Mouse (Mus musculus) limb, embryonic 13.5 days (tissue): Measurements from ENCODE around the gene Apoc4. TPM values are rescaled to one million over a fixed set of nuclear protein-coding genes. Genes with fewer than 3 reads are reported as not detected.

Source experiments
- ATAC-seq: fragments of 200-750 bp; cut with Nextera tagmentation; 2 replicates; pipeline ENCODE4 v1.8.0; 2017; ENCODE audit warnings: low read depth, moderate number of reproducible peaks, moderate TSS enrichment; ENCODE audit not compliant: low FRiP score
- H3K27ac ChIP-seq: fragments of 300-500 bp; sonication (generic); 2 replicates; pipeline ENCODE4 v1.5.1; 2015; ENCODE audit warnings: inconsistent platforms, mild to moderate bottlenecking, moderate library complexity
- H3K27me3 ChIP-seq: fragments of 300-500 bp; sonication (generic); 2 replicates; pipeline ENCODE4 v1.6.1; 2015; ENCODE audit warnings: mild to moderate bottlenecking, inconsistent platforms
- H3K36me3 ChIP-seq: fragments of 300-500 bp; sonication (generic); 2 replicates; pipeline ENCODE4 v1.6.1; 2015; ENCODE audit warnings: inconsistent platforms, mild to moderate bottlenecking, moderate library complexity
- H3K4me1 ChIP-seq: fragments of 300-500 bp; sonication (generic); 2 replicates; pipeline ENCODE4 v1.6.1; 2015; ENCODE audit warnings: inconsistent platforms
- H3K4me2 ChIP-seq: fragments of 300-500 bp; sonication (generic); replicated peaks from 2 replicates; pipeline ENCODE4 v1.6.1; 2015; ENCODE audit warnings: inconsistent platforms, mild to moderate bottlenecking, moderate library complexity
- H3K4me3 ChIP-seq: fragments of 300-500 bp; sonication (generic); 2 replicates; pipeline ENCODE4 v1.5.1; 2015; ENCODE audit warnings: moderate library complexity, mild to moderate bottlenecking, inconsistent platforms
- H3K9ac ChIP-seq: fragments of 300-500 bp; sonication (generic); 2 replicates; pipeline ENCODE4 v1.6.1; 2015; ENCODE audit warnings: mild to moderate bottlenecking, inconsistent platforms
- H3K9me3 ChIP-seq: fragments of 300-500 bp; sonication (generic); 2 replicates; pipeline ENCODE4 v1.6.1; 2016; ENCODE audit warnings: inconsistent platforms
- WGBS: fragments of 180-500 bp; shearing (Covaris S2); methylation state at CpG from one replicate; pipeline ENCODE4 v1.1.7; 2015; 5-methylcytosine and 5-hydroxymethylcytosine counted together
- polyA plus RNA-seq: library from polyadenylated mRNA; unstranded; fragments of >200 nt; fragmentation: Nextera tagmentation; extraction: Ambion mirVana; gene quantifications from 2 replicates; pipeline ENCODE4 v1.2.1, GENCODE M21; 2015

The Apoc4 gene
- polyA plus RNA-seq, 1 experiment from 2014 or later = not detected

DNA sequence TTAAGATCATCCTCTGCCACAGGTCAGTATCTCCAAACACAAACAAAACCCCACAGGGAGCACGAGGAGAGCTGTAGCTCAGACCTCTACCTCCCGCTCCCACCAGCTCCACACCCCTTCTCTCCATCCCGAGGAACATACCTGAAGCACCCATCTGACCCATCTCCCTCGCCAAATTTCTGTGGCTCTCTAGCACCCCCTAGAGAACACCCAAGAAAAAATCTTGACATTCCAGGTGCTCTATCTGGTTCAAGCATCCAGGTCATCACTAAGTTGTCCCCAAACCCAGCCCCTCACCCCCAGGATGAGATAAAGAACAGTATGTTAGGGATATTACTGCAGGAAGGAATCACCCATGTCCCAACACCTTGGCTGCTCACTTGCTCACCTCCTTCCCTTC lies 31.9 kb upstream of the Apoc4 start:
- Histone ChIP-seq H3K27ac (no peak overlapping the region), H3K4me2 (no peak overlapping the region), H3K36me3 (peaks cover 68% of the 10 kb centered on the region), H3K9me3 (no peaks in the 10 kb centered on the region), H3K27me3 (no peaks in the 10 kb centered on the region), H3K9ac (no peak overlapping the region), H3K4me1 (peaks cover 22% of the 10 kb centered on the region), H3K4me3 (no peak overlapping the region; the same call in 1 of the 2 replicates)
- no peak for ATAC-seq
- 64% methylated on average over 4 of the region's 4 CpGs for WGBS

DNA sequence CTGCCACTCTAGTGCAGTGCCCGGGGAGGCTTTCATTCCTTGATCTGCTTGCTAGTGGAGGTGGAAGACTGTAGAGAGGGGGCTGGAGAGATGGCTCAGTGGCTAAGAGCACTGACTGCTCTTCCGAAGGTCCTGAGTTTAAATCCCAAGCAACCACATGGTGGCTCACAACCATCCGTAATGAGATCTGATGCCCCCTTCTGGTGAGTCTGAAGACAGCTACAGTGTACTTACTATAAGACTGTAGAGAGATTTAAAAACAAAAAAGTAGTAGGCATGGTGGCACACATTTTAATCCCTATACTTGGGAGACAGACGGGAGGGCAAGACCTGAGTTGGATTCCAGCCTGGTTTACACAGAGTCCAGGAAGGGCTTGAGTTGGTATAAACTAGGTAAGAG lies 31.1 kb upstream of the Apoc4 start:
- Histone ChIP-seq H3K36me3 (peaks cover 70% of the 10 kb centered on the region), H3K27ac (no peak overlapping the region), H3K4me2 (no peak overlapping the region), H3K27me3 (no peaks in the 10 kb centered on the region), H3K4me3 (no peak overlapping the region), H3K9ac (no peak overlapping the region), H3K4me1 (peaks cover 22% of the 10 kb centered on the region), H3K9me3 (no peaks in the 10 kb centered on the region)
- no peak for ATAC-seq
- WGBS = 71% methylated on average over 4 of the region's 4 CpGs

DNA sequence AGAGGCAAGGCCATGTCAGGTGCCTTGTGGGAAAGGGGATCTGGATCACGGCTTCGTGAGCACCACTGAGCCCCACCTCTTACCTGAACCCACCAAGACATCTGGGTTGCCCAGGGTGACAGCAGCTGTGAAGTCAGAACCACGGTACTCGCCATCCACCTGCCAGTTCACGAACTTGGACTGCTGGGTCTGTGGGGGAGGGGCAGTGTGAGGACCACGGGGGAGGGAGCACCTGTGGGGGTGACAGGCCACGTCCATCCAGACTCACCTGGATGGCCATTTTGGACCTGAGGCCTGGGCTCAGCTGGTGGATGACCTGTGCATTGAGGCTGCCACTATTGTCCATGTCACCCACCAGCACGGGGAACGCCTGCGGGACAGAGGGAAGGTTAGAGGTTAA lies 29.4 kb upstream of the Apoc4 start:
- H3K9ac ChIP-seq = no peak overlapping the region
- no peak overlapping the region for H3K27ac ChIP-seq
- H3K4me3 ChIP-seq = no peak overlapping the region
- no peaks in the 10 kb centered on the region for H3K27me3 ChIP-seq
- ATAC-seq = no peak
- H3K36me3 ChIP-seq = peaks cover 73% of the 10 kb centered on the region
- H3K4me2 ChIP-seq = no peak overlapping the region
- H3K4me1 ChIP-seq = peaks cover 15% of the 10 kb centered on the region
- no peaks in the 10 kb centered on the region for H3K9me3 ChIP-seq
- WGBS = 95% methylated on average over 10 of the region's 10 CpGs

DNA sequence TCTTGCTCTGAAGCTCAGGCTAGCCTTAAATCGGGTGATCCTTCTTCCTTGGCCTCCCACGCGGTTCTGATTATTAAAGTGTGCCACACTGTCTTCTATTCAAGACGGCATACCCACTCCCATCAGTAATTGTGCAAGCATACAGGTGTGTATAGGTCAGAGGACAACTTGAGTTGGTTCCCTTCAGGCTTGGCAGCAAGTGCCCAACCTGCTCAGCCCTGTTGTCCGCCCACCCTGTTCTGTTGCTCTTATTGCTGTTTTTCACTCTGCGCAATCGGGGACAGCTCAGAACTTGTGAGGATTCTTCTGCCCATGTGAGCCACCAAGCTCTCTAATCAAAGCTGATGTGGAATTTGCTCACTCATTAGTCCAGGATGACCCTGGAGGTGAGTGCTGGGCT lies 24.0 kb upstream of the Apoc4 start:
- 93% methylated on average over 7 of the region's 7 CpGs for WGBS
- H3K36me3 ChIP-seq = peaks cover 77% of the 10 kb centered on the region

DNA sequence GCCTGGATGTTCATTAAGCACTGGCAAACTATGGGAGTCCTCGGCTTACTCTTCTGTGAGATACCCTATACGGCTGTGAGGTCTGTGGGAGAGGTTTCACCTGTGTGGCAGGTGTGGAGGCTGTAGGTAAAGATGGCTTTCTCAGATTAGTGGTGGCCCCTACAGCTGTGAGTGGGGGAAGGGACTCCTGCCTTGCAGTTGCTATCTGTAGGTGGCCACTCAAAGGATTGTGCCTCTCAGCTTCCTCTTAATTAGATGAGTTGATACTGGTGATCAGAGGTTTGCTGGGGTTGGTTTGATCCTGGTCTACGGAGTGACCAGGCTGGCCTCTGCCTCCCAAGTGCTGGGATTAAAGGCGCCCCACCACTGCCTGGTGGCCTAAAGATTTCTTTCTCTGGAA lies 23.2 kb upstream of the Apoc4 start:
- Histone ChIP-seq H3K4me1 (peaks cover 2% of the 10 kb centered on the region), H3K4me2 (no peak overlapping the region), H3K4me3 (no peak overlapping the region), H3K27me3 (no peaks in the 10 kb centered on the region), H3K36me3 (peaks cover 69% of the 10 kb centered on the region), H3K27ac (no peak overlapping the region), H3K9me3 (no peaks in the 10 kb centered on the region), H3K9ac (no peak overlapping the region)
- 87% methylated on average over 4 of the region's 4 CpGs for WGBS
- ATAC-seq = no peak

More for the DNA sequence above, 24.0 kb upstream of the Apoc4 start:
- Histone ChIP-seq H3K27me3 (no peaks in the 10 kb centered on the region), H3K9ac (no peak overlapping the region), H3K4me3 (no peak overlapping the region), H3K9me3 (no peaks in the 10 kb centered on the region), H3K4me2 (no peak overlapping the region), H3K27ac (no peak overlapping the region), H3K4me1 (no peaks in the 10 kb centered on the region)
- no peak for ATAC-seq

DNA sequence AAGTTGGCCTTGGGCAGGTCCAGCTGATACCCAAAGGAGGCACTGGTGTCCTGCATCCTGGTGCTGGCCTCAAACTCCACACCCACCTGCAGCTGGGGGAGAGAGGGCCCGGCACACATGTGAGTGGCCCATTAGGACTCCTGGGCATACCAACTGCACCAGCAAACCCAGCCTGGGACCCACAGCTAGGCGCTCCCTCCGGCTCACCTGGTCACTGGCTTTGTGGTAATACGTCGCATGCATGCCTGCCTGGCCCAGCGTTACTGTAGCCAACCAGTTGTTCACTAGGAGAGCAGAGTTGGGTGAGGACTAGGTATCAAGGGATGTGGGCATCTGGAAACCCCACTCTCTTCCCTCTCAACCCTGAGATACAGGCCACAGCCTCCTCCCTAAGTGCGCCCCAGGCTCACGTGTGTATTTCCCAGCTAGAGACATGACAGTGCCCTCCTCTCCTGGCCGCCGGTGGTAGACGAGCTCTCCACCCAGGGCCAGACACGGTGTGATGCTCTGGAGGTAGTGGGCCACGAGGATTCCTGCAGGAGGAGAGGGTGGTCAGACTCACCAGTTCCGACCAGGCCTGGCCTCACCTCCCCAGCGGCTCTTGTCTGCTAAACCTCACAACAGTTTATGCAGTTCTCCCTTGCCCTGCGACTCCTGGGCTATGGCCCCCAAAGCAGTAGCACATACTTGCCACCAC lies 21.7 kb upstream of the Apoc4 start:
- WGBS = 87% methylated on average over 16 of the region's 16 CpGs
- Histone ChIP-seq H3K4me2 (no peak overlapping the region), H3K4me1 (peaks cover 17% of the 10 kb centered on the region), H3K9ac (0 out of 2 replicates have a peak overlapping the region, but pooled peaks have one; percentile 19), H3K27me3 (no peaks in the 10 kb centered on the region), H3K36me3 (peaks cover 57% of the 10 kb centered on the region), H3K27ac (no peak overlapping the region), H3K4me3 (no peak overlapping the region), H3K9me3 (no peaks in the 10 kb centered on the region)
- ATAC-seq = no peak

DNA sequence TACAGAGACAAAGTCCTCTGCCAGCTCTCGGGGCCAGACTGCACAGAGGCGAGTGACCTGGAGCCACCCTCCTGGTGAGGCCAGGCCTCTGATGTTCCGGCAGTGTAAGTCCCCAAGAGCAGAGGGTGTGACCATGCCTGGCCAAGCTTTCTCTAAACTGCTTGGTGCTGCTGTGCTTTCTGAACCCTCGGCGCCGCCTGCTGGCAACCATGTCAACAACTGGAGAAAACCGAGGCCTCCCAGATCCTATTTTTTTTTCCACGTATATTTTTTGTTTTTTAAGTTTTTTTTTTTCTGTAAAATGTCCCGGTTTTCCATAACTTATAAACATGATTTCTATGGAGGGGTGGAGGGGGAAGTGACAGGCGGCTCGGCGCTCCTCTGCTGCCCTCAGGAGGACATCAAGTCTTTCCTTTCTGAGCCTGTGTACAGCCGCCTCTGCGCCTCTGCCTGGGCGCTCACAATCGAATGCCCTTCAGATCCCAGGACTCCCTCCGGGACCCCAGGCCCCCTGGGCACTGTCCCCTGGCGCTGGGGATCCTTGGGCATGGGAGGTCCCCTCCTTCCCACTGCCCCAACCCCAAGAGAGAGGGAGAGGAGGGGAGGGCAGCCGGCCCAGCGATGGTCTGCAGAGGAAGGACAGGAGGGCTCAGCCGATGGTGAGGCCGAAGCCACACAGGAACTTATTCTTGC lies 19.9 kb upstream of the Apoc4 start:
- Histone ChIP-seq H3K9me3 (no peaks in the 10 kb centered on the region), H3K27ac (no peak overlapping the region), H3K4me3 (no peak overlapping the region), H3K9ac (no peak overlapping the region), H3K4me2 (0 out of 2 replicates have a peak overlapping the region, but pooled peaks have one; percentile 7), H3K27me3 (peaks cover 6% of the 10 kb centered on the region; the same call in 1 of the 2 replicates), H3K36me3 (peaks cover 49% of the 10 kb centered on the region), H3K4me1 (peaks cover 18% of the 10 kb centered on the region)
- no peak for ATAC-seq
- WGBS = 35% methylated on average over 22 of the region's 22 CpGs

DNA sequence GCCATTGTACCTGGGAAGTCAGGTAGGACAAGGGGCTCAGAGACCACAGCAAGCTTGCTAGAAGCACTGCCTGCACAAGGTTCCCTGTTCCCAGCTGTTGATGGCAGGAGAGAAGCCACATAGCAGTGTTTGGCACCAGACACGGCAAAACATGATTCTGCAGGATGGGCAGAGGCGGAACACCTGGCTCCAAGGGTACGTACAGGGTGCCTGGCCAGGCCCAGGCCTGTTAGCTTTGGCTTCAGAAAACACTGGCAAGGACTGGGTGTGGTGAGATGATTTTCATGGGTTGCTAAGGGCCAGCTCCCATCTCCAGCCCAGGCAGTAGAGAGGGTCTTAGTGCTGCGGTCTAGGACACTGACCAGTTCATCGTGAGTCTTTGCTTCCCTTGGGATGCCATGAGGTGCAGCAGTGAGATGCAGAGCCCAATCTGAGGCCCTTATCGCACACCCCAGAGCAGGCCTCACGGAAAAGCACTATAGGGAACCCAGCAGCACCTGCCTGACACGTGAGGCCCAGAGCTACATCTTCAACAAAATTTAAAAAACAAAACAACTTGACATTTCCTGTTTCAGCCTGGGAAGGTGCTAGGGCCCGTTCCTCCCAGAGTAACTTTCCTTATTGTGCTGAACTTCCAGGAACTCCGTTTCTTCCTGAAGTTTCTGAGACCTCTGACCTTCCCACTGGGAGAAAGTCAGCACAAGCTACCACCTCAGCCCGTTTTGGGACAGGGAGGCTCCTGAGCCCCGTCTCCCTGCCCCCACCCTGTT lies 19.2 kb upstream of the Apoc4 start:
- Histone ChIP-seq H3K9ac (no peak overlapping the region), H3K9me3 (no peaks in the 10 kb centered on the region), H3K4me3 (no peak overlapping the region), H3K36me3 (peaks cover 51% of the 10 kb centered on the region), H3K27ac (no peak overlapping the region), H3K27me3 (peaks cover 6% of the 10 kb centered on the region; the same call in 1 of the 2 replicates), H3K4me2 (0 out of 2 replicates have a peak overlapping the region, but pooled peaks have one; percentile 7), H3K4me1 (peaks cover 18% of the 10 kb centered on the region)
- no peak for ATAC-seq
- WGBS = 61% methylated on average over 12 of the region's 12 CpGs

DNA sequence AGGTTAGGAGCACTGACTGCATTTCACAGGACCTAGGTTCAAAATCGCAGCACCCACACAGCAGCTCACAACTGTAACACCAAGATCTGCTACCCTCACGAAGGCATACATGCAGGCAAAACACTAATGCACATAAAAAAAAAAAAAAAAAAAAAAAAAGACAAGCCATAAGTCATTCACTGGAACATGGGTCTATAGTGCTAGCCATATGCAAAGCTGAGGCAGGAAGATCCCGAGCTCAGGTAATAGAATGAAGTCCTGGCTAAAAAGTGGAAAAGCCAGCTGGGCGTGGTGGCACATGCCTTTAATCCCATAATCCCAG lies 18.5 kb upstream of the Apoc4 start:
- Histone ChIP-seq H3K27ac (peak overlapping the region; percentile 33; the same call in 1 of the 2 replicates), H3K4me2 (peak overlapping the region; percentile 78; the same call in 1 of the 2 replicates), H3K9ac (no peak overlapping the region), H3K36me3 (peaks cover 44% of the 10 kb centered on the region), H3K27me3 (peaks cover 6% of the 10 kb centered on the region; the same call in 1 of the 2 replicates), H3K4me3 (no peak overlapping the region), H3K4me1 (peaks cover 18% of the 10 kb centered on the region), H3K9me3 (no peaks in the 10 kb centered on the region)
- 78% methylated on average over 4 of the region's 4 CpGs for WGBS
- ATAC-seq = no peak

DNA sequence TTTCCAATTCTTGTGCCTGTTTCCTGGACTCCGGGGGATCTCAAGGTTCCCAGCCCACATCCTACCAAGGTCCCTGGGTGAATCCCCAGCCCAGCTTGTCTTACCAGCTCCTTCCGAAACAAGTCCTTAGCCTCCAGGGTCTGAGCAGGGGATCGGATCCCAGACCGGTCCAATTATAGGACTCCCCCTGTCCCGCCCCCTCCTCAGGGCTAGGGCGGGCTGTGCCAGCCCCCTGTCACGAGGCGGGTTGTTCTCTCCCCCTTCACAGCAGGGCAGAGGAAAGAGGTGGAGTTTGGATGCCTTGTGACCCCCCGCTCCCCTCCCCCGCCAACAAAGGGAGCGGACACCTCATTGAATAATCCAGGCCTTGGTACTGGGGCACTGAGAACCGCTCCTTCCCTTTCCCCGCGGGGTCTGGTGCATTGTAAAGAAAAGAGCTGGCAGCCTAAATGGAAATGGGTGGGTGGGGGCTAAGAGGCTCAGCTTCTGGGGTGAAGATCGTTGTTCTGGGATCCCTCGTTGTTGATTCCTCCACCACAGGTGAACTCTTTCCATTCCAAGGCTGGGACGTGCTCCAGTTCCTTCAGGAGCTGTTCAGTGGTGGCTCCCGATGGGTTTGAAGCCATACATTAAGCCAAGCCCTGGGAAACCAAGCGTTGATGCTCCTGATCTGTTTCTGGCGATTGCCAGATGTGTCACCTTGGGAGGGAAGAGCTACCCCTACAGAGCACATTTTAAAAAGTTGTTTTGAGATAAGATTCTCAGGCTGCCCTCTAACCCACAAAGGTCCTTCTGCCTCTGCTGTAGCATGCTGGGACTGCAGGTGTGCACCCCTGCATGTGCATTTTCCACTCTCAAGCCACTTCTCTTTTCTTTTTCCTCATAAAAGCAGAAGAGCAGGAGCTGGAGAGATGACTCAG lies 17.9 kb upstream of the Apoc4 start, which contains the start of gene Apoe:
TSS of gene Apoe (minus strand) at position 282 of the 920 bp plus-strand sequence.
- WGBS = 3% methylated on average over 19 of the region's 20 CpGs
- Histone ChIP-seq H3K9ac (peak within 1 kb of the TSS; percentile 68), H3K4me3 (peak within 1 kb of the TSS; percentile 40), H3K27me3 (peaks cover 6% of the 10 kb centered on the region; the same call in 1 of the 2 replicates), H3K27ac (peak within 1 kb of the TSS; percentile 33; the same call in 1 of the 2 replicates), H3K36me3 (peaks cover 38% of the 10 kb centered on the region), H3K4me2 (peak within 1 kb of the TSS; percentile 78), H3K4me1 (peaks cover 18% of the 10 kb centered on the region), H3K9me3 (no peaks in the 10 kb centered on the region)
- peak; percentile 46; the same call in 1 of the 2 replicates for ATAC-seq
